Mouse (Mus musculus) erythroblast, embryonic 14.5 days (primary cell): ENCODE results near the gene Actr3.

Source experiments
- GATA1 ChIP-seq: IDR thresholded peaks from 2 replicates; pipeline ENCODE4 v1.6.1; 2012; ENCODE audit warnings: low read length, inconsistent platforms, mixed read lengths
- TAL1 ChIP-seq: IDR thresholded peaks from 3 replicates; pipeline ENCODE4 v1.6.1; 2012; ENCODE audit warnings: low read length, inconsistent platforms, mixed read lengths

GRCm38 (mm10) chr1:125441251-125441650, 5.7 kb upstream of the Actr3 start:
- TF ChIP-seq TAL1: no peak
- no peak for TF ChIP-seq GATA1
